Mouse (Mus musculus) G1E (cell line): ENCODE measurements at regions not wholly inside any gene's neighbourhood (a gene's known extent, or its start where the extent isn't known, plus 50 kb on each side); places are given as distances from the start of the nearest gene placed in this dataset.

Source experiments
- CTCF ChIP-seq: IDR thresholded peaks from 2 replicates; pipeline ENCODE4 v1.5.1; 2012; ENCODE audit warnings: low read depth, low read length, inconsistent platforms, mixed read lengths
- GATA1 ChIP-seq: IDR thresholded peaks from 2 replicates; pipeline ENCODE4 v1.6.1; 2012; ENCODE audit warnings: borderline replicate concordance, low read length, inconsistent platforms, mixed read lengths
- TAL1 ChIP-seq: conservative IDR thresholded peaks from 2 replicates; pipeline ENCODE4 v1.6.1; 2012; ENCODE audit warnings: low read depth, low read length, inconsistent platforms, mixed read lengths

DNA sequence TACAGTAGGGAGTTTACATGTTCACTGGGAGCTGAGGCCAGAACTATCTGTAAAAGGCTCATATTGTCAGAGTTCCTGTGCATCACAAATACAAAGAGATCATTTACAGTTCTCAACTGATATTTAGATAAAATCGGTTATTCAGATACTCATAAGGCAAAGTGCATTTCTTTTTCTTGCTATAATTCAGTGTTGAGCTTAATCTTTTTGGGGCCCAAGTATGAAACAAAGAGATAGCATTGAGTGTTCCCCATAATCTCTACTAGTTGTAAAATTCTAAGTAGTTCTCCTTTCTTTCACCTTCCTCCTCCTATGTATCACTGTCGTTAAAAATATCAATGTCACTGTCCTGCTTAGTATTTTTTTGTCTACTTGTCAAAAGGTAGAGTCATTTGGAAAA lies 540.6 kb upstream of the Gm10306 start:
- TF ChIP-seq CTCF = no peak
- no peak for TF ChIP-seq TAL1
- TF ChIP-seq GATA1 = no peak
